Mouse (Mus musculus): Measurements from ENCODE around the gene Arid2.
"Not testable (repeated sequence)": the region's sequence is repeated elsewhere in the genome, so short reads cannot be mapped to it uniquely, and the experiment has no call there.

The Arid2 gene

DNA sequence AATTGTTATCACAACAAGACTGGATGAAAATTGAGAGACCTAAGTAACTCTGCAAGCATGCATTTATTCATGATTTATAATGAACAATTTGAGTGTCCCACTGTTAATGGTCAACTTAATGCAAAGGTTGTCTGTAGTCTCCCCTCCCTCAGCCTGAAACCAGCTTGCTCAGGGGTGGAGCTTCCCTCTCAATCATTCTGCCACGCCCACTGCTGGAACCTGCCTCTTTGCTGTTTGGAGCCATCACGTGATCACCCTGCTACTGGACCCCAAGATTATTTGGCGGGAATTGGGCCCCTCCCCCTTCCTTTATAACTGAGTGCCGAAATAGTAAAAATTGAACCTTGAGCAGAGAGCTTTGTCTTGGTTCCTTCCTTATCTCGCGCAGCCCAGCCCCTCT lies 154.2 kb downstream of the Arid2 start:
- not testable (repeated sequence) for DNase-seq

DNA sequence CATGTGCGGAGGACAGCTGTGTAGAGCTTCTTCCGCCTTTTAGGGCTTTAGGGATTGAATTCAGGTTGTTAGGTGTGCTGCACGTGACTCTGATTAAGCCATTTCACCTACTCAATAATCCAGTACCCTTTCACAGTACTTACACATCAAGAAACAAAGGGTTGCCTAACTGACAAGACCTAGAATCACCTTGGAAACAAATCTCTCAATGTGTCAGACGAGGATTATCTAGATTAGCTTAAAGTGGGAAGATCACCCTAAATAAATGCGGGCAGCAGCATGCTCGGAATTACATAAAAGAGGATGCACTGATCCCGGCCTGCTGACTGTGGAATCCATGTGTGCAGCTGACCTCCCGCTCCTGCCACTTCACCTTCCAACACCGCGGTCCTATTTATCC lies 159.5 kb downstream of the Arid2 start:
- DNase-seq = no peak

- DNase-seq = no peak
Measured at GRCm38 (mm10) chr15:96448656-96449299, 161.5 kb downstream of the Arid2 start.

- DNase-seq = no peak
Measured at GRCm38 (mm10) chr15:96453346-96453745, 166.0 kb downstream of the Arid2 start.

Measured in cerebellum, adult 11 months (tissue).